Comparison of ENCODE assay signal across 8 mouse cellular contexts in the genomic region with DNA sequence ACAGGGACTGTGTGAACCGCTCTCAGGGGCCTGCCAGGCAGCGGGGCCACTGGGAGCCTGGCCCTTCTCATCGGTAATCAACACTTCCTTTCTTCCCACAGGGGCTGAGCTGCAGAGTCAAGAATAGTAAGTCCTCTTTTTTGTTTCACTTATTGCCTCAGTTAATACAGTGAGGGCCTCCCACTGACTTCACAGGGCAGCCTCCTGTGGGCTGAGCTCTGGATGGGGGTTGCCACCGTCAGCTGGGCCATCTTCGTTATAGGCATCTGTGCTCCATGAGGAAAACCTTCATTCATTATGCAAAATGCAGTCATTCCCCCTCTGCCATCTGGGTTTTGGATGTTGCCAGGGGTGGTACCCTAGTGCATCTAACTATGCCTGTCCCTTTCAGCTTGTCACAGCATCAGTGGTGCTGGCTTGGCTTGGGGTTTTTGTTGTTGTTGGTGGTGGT. TPM values are rescaled to one million over a fixed set of nuclear protein-coding genes. Genes with fewer than 3 reads are reported as not detected.
A peak's percentile ranks its signal among the peaks of the same experiment; 100 is the strongest.
DNase-seq lines count a peak whose midpoint lies in the region; ATAC-seq lines count a peak whose summit lies in the region.

No protein-coding gene starts in this region.

- no peaks in the 10 kb centered on the region for H3K27me3 ChIP-seq in neural tube, embryonic 11.5 days (ENCODE audit: control insufficient read depth, insufficient read depth, low read length)
- no peaks in the 10 kb centered on the region for H3K27me3 ChIP-seq in embryonic facial prominence, embryonic 14.5 days (replicated peaks; ENCODE audit: control insufficient read depth, insufficient read depth, low read length)
- no peaks in the 10 kb centered on the region for H3K27me3 ChIP-seq in hindbrain, embryonic 15.5 days
- H3K27me3 ChIP-seq in neural tube, embryonic 14.5 days (ENCODE audit: control insufficient read depth, insufficient read depth, low read length) = no peaks in the 10 kb centered on the region

- no peaks in the 10 kb centered on the region for H3K9me3 ChIP-seq in neural tube, embryonic 11.5 days (ENCODE audit: control insufficient read depth, low read length)
- H3K9me3 ChIP-seq in embryonic facial prominence, embryonic 14.5 days (ENCODE audit: control insufficient read depth, low read length) = no peaks in the 10 kb centered on the region
- H3K9me3 ChIP-seq in hindbrain, embryonic 15.5 days = no peaks in the 10 kb centered on the region
- no peaks in the 10 kb centered on the region for H3K9me3 ChIP-seq in neural tube, embryonic 14.5 days (ENCODE audit: control insufficient read depth, low read length)

- H3K4me3 ChIP-seq in neural tube, embryonic 11.5 days (ENCODE audit: low read depth, low read length) = no peak overlapping the region
- no peak overlapping the region for H3K4me3 ChIP-seq in embryonic facial prominence, embryonic 14.5 days (ENCODE audit: low read depth, low read length)
- H3K4me3 ChIP-seq in hindbrain, embryonic 15.5 days = no peak overlapping the region
- H3K4me3 ChIP-seq in neural tube, embryonic 14.5 days (ENCODE audit: low read depth, low read length) = no peak overlapping the region

- peak overlapping the region; percentile 76 for H3K27ac ChIP-seq in neural tube, embryonic 11.5 days (ENCODE audit: low read depth, low read length)
- no peak overlapping the region; the same call in none of the 2 replicates for H3K27ac ChIP-seq in embryonic facial prominence, embryonic 14.5 days (replicated peaks; ENCODE audit: low read depth, low read length)
- peak overlapping the region; percentile 69 for H3K27ac ChIP-seq in hindbrain, embryonic 15.5 days (replicated peaks)
- peak overlapping the region; percentile 85 for H3K27ac ChIP-seq in neural tube, embryonic 14.5 days (ENCODE audit: low read depth, low read length)

- WGBS in neural tube, embryonic 11.5 days = 5% methylated on average over 5 of the region's 5 CpGs
- WGBS in embryonic facial prominence, embryonic 14.5 days = 10% methylated on average over 5 of the region's 5 CpGs
- WGBS in hindbrain, embryonic 15.5 days = 2% methylated on average over 5 of the region's 5 CpGs
- WGBS in neural tube, embryonic 14.5 days = 3% methylated on average over 5 of the region's 5 CpGs

- H3K36me3 ChIP-seq in neural tube, embryonic 11.5 days (ENCODE audit: control insufficient read depth, insufficient read depth, low read length) = no peaks in the 10 kb centered on the region
- no peaks in the 10 kb centered on the region for H3K36me3 ChIP-seq in embryonic facial prominence, embryonic 14.5 days (ENCODE audit: control insufficient read depth, insufficient read depth, low read length)
- H3K36me3 ChIP-seq in hindbrain, embryonic 15.5 days = no peaks in the 10 kb centered on the region
- H3K36me3 ChIP-seq in neural tube, embryonic 14.5 days (ENCODE audit: control insufficient read depth, insufficient read depth, low read length) = no peaks in the 10 kb centered on the region

- H3K4me1 ChIP-seq in neural tube, embryonic 11.5 days (ENCODE audit: control insufficient read depth, insufficient read depth, low read length) = peaks cover 7% of the 10 kb centered on the region
- peaks cover 21% of the 10 kb centered on the region for H3K4me1 ChIP-seq in embryonic facial prominence, embryonic 14.5 days (ENCODE audit: control insufficient read depth, insufficient read depth, low read length)
- peaks cover 23% of the 10 kb centered on the region for H3K4me1 ChIP-seq in hindbrain, embryonic 15.5 days (replicated peaks)
- peaks cover 19% of the 10 kb centered on the region for H3K4me1 ChIP-seq in neural tube, embryonic 14.5 days (ENCODE audit: control insufficient read depth, insufficient read depth, low read length)

- ATAC-seq in neural tube, embryonic 11.5 days (ENCODE audit: insufficient read depth, low FRiP score, low TSS enrichment) = peak; percentile 85
- ATAC-seq in embryonic facial prominence, embryonic 14.5 days (ENCODE audit: low read depth) = peak; percentile 71
- peak; percentile 80 for ATAC-seq in hindbrain, embryonic 15.5 days (ENCODE audit: low FRiP score, low read depth)
- peak; percentile 82 for ATAC-seq in neural tube, embryonic 14.5 days (ENCODE audit: low read depth)

- no peak overlapping the region for H3K4me2 ChIP-seq in neural tube, embryonic 11.5 days (ENCODE audit: low read depth)
- no peak overlapping the region for H3K4me2 ChIP-seq in embryonic facial prominence, embryonic 14.5 days (ENCODE audit: low read depth, low read length)
- no peak overlapping the region for H3K4me2 ChIP-seq in hindbrain, embryonic 15.5 days
- H3K4me2 ChIP-seq in neural tube, embryonic 14.5 days (ENCODE audit: low read depth, low read length) = no peak overlapping the region

- DNase-seq in neural tube, embryonic 11.5 days (ENCODE audit: low spot score) = peak; percentile 56
- DNase-seq in neural tube, embryonic 10.5 days (ENCODE audit: extremely low spot score, low spot score) = no peak
- DNase-seq in embryonic facial prominence, embryonic 14.5 days (ENCODE audit: low spot score) = no peak
- DNase-seq in Muller cell, postnatal 12 days (ENCODE audit: inconsistent ontology term) = no peak
- DNase-seq in thymus, postnatal 36 days = no peak
- no peak for DNase-seq in frontal cortex, postnatal 14 days (ENCODE audit: low spot score in 2 of 2)

- peak overlapping the region; percentile 26; the same call in 1 of the 2 replicates for H3K9ac ChIP-seq in neural tube, embryonic 11.5 days (ENCODE audit: low read length)
- H3K9ac ChIP-seq in embryonic facial prominence, embryonic 14.5 days (ENCODE audit: low read depth, low read length) = no peak overlapping the region
- H3K9ac ChIP-seq in hindbrain, embryonic 15.5 days = no peak overlapping the region
- H3K9ac ChIP-seq in neural tube, embryonic 14.5 days (replicated peaks; ENCODE audit: low read depth, low read length) = no peak overlapping the region

RNA-seq across cellular contexts. Expression of gene Il17ra, which starts 9.0 kb away (rescaled TPM):
- 1.8 and 2.2 TPM in 2 replicates for polyA plus RNA-seq in neural tube, embryonic 11.5 days (2014; fragmentation: Nextera tagmentation; extraction: Ambion mirVana)
- 3.2 and 4.1 TPM in 2 replicates for polyA plus RNA-seq in embryonic facial prominence, embryonic 14.5 days (2014; fragmentation: Nextera tagmentation; extraction: Ambion mirVana)
- polyA plus RNA-seq in hindbrain, embryonic 15.5 days (2015; fragmentation: Nextera tagmentation; extraction: Ambion mirVana) = 5.7 and 6.0 TPM in 2 replicates
- polyA plus RNA-seq in neural tube, embryonic 14.5 days (2014; fragmentation: Nextera tagmentation; extraction: Ambion mirVana) = 3.1 and 3.2 TPM in 2 replicates

RNA-seq across cellular contexts. Expression of gene Tmem121b, which starts 21.6 kb away (rescaled TPM):
- polyA plus RNA-seq in neural tube, embryonic 11.5 days (2014; fragmentation: Nextera tagmentation; extraction: Ambion mirVana) = 0.85 and 0.92 TPM in 2 replicates
- 0.04 and 0.22 TPM in 2 replicates for polyA plus RNA-seq in embryonic facial prominence, embryonic 14.5 days (2014; fragmentation: Nextera tagmentation; extraction: Ambion mirVana)
- polyA plus RNA-seq in hindbrain, embryonic 15.5 days (2015; fragmentation: Nextera tagmentation; extraction: Ambion mirVana) = 2.9 and 3.5 TPM in 2 replicates
- 2.8 and 3.3 TPM in 2 replicates for polyA plus RNA-seq in neural tube, embryonic 14.5 days (2014; fragmentation: Nextera tagmentation; extraction: Ambion mirVana)

RNA-seq across cellular contexts. Expression of gene Hdhd5, which starts 59.1 kb away (rescaled TPM):
- polyA plus RNA-seq in neural tube, embryonic 11.5 days (2014; fragmentation: Nextera tagmentation; extraction: Ambion mirVana) = 15.7 and 16.8 TPM in 2 replicates
- polyA plus RNA-seq in embryonic facial prominence, embryonic 14.5 days (2014; fragmentation: Nextera tagmentation; extraction: Ambion mirVana) = 7.4 and 11.0 TPM in 2 replicates
- polyA plus RNA-seq in hindbrain, embryonic 15.5 days (2015; fragmentation: Nextera tagmentation; extraction: Ambion mirVana) = 15.4 and 15.6 TPM in 2 replicates
- polyA plus RNA-seq in neural tube, embryonic 14.5 days (2014; fragmentation: Nextera tagmentation; extraction: Ambion mirVana) = 11.8 and 14.2 TPM in 2 replicates
